Mouse (Mus musculus): Measurements from ENCODE around the gene Ldlrad3.

GRCm38 (mm10) chr2:102020546-102020945 is 165.6 kb downstream of the Ldlrad3 start:
- TF ChIP-seq CTCF (IDR thresholded peaks at IDR 0.05; ENCODE audit: low read depth, low read length) (no peak), POLR2A (IDR thresholded peaks at IDR 0.05; ENCODE audit: borderline replicate concordance, low read depth, low read length) (no peak)
